Mouse (Mus musculus) MEL (cell line): ENCODE data around the gene Magi3.

Source experiments
- CTCF ChIP-seq, 3 experiments: IDR thresholded peaks in 2 of 3; conservative IDR thresholded peaks in 1 of 3; 2 replicates each; pipeline ENCODE4 v1.5.1; 2011 to 2012; ENCODE audit warnings: low read length in 3 of 3, low read depth in 2 of 3, mild to moderate bottlenecking in 2 of 3, improper control_type of control experiment in 1 of 3, inconsistent platforms in 1 of 3, mixed read lengths in 1 of 3, moderate library complexity in 1 of 3; ENCODE audit not compliant: control insufficient read depth in 1 of 3, insufficient read depth in 1 of 3, poor library complexity in 1 of 3, severe bottlenecking in 1 of 3
- JUND ChIP-seq: IDR thresholded peaks from 2 replicates; pipeline ENCODE4 v1.6.1; 2011; ENCODE audit warnings: low read depth, mild to moderate bottlenecking, improper control_type of control experiment, low read length
- KAT2A ChIP-seq: conservative IDR thresholded peaks from 2 replicates; pipeline ENCODE4 v1.6.1; 2012; ENCODE audit warnings: low read depth, low read length, improper control_type of control experiment, inconsistent platforms
- MAFK ChIP-seq: IDR thresholded peaks from 2 replicates; pipeline ENCODE4 v1.6.1; 2011; ENCODE audit warnings: low read depth, mild to moderate bottlenecking, low read length, improper control_type of control experiment, borderline replicate concordance
- POLR2AphosphoS2 ChIP-seq: IDR thresholded peaks from 2 replicates; pipeline ENCODE4 v1.6.1; 2011; ENCODE audit warnings: low read length, improper control_type of control experiment

DNA sequence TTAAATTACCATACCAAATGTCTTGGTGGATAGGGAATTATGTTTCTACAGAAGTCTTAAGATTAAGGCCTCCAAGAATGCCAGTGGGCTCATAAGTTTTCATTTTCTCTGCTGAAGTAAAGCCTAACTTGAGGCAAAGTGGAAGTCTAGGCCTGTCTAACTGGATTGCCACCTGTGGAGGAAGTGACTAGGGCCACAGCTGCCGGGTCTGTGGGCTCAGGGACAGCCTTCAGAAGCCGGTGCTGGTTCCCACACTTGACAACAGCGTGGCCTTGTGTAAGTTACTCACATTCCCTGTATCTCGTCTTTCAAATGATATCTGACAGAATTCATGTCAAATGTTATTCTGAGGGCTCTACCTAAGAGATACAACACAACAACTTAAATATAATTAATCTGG is 27.7 kb upstream of the Magi3 start:
- no peak for TF ChIP-seq KAT2A
- TF ChIP-seq CTCF (IDR thresholded peaks at IDR 0.05 in 2 of 3, conservative IDR thresholded peaks at IDR 0.05 in 1 of 3; ENCODE audit: control insufficient read depth in 1 of 3, insufficient read depth in 1 of 3, low read depth in 2 of 3, low read length in 3 of 3, poor library complexity in 1 of 3, severe bottlenecking in 1 of 3) = no peak
- TF ChIP-seq POLR2AphosphoS2 = no peak
- no peak for TF ChIP-seq JUND
- no peak for TF ChIP-seq MAFK
